Mouse (Mus musculus) left cerebral cortex, postnatal 4 days (tissue): ENCODE measurements around the gene Susd6. TPM values are rescaled to one million over a fixed set of nuclear protein-coding genes. Genes with fewer than 3 reads are reported as not detected.
"Not testable (repeated sequence)": the region's sequence is repeated elsewhere in the genome, so short reads cannot be mapped to it uniquely, and the experiment has no call there.

Experiments
- DNase-seq: peaks from one replicate; pipeline ENCODE4 v3.0.0-alpha.2; 2022
- intact Hi-C: fragments of 180-260 bp; cut with DNase I; formaldehyde crosslinking; loops from one replicate; pipeline ENCODE4 v1.15.1; 2025
- total RNA-seq, 2 experiments: library from RNA; stranded (reverse); gene quantifications; 2 replicates each; pipeline ENCODE4 v1.2.3; 2021

The Susd6 gene
- total RNA-seq, 2 experiments from 2014 or later: 19.6 to 21.4 TPM

- intact Hi-C loops: no loop called here
- peak; percentile 44 for DNase-seq
These were observed 6.4 kb upstream of the Susd6 start for GRCm38 (mm10) chr12:80783889-80784288.

- intact Hi-C loops: no loop called here
- DNase-seq: no peak
These were observed 5.3 kb upstream of the Susd6 start for GRCm38 (mm10) chr12:80785005-80785404.

- DNase-seq: no peak
These were observed 4.7 kb upstream of the Susd6 start for GRCm38 (mm10) chr12:80785597-80785996.

GRCm38 (mm10) chr12:80786591-80786990 is 3.7 kb upstream of the Susd6 start:
- no peak for DNase-seq
- intact Hi-C loops: no loop called here

More at GRCm38 (mm10) chr12:80785597-80785996, 4.7 kb upstream of the Susd6 start:
- intact Hi-C loops: no loop called here

- no peak for DNase-seq
- intact Hi-C loops: no loop called here
These were observed 2.7 kb upstream of the Susd6 start for GRCm38 (mm10) chr12:80787604-80788003.

GRCm38 (mm10) chr12:80788188-80788587 is 2.1 kb upstream of the Susd6 start:
- intact Hi-C loops: no loop called here
- no peak for DNase-seq

GRCm38 (mm10) chr12:80789276-80789675 is 1.0 kb upstream of the Susd6 start:
- intact Hi-C loops: not testable (repeated sequence)

GRCm38 (mm10) chr12:80790700-80791570 is 625 bp downstream of the Susd6 start:
- no peak for DNase-seq
- intact Hi-C loops: no loop called here

More at GRCm38 (mm10) chr12:80789276-80789675, 1.0 kb upstream of the Susd6 start:
- DNase-seq: not testable (repeated sequence)

- no peak for DNase-seq
- intact Hi-C loops: no loop called here
These were observed 1.5 kb downstream of the Susd6 start for GRCm38 (mm10) chr12:80791571-80792444.

- intact Hi-C loops: no loop called here
- no peak for DNase-seq
These were observed 2.6 kb downstream of the Susd6 start for GRCm38 (mm10) chr12:80792867-80793266.

GRCm38 (mm10) chr12:80793535-80793934 is 3.2 kb downstream of the Susd6 start:
- intact Hi-C loops: no loop called here
- no peak for DNase-seq

- no peak for DNase-seq
- intact Hi-C loops: no loop called here
These were observed 4.2 kb downstream of the Susd6 start for GRCm38 (mm10) chr12:80794522-80794921.

GRCm38 (mm10) chr12:80794935-80795785 is 4.8 kb downstream of the Susd6 start:
- intact Hi-C loops: no loop called here
- DNase-seq: no peak

- peak; percentile 50 for DNase-seq
These were observed 8.0 kb downstream of the Susd6 start for GRCm38 (mm10) chr12:80798271-80798670.

GRCm38 (mm10) chr12:80800156-80800555 is 9.8 kb downstream of the Susd6 start:
- intact Hi-C loops: no loop called here
- no peak for DNase-seq

More at GRCm38 (mm10) chr12:80798271-80798670, 8.0 kb downstream of the Susd6 start:
- intact Hi-C loops: no loop called here

GRCm38 (mm10) chr12:80801443-80801842 is 11.1 kb downstream of the Susd6 start:
- intact Hi-C loops: no loop called here
- DNase-seq: no peak

- DNase-seq: peak; percentile 79
- intact Hi-C loops: no loop called here
These were observed 13.6 kb downstream of the Susd6 start for GRCm38 (mm10) chr12:80803924-80804323.

- no peak for DNase-seq
- intact Hi-C loops: no loop called here
These were observed 14.6 kb downstream of the Susd6 start for GRCm38 (mm10) chr12:80804861-80805428.

- intact Hi-C loops: no loop called here
- no peak for DNase-seq
These were observed 17.3 kb downstream of the Susd6 start for GRCm38 (mm10) chr12:80807451-80808085.

- intact Hi-C loops: no loop called here
- DNase-seq: no peak
These were observed 19.7 kb downstream of the Susd6 start for GRCm38 (mm10) chr12:80810005-80810404.
